Mouse (Mus musculus) lung, embryonic 16.5 days (tissue): ENCODE results near the gene Egr4. TPM values are rescaled to one million over a fixed set of nuclear protein-coding genes. Genes with fewer than 3 reads are reported as not detected.

Experiments used
- ATAC-seq: fragments of 200-750 bp; cut with Nextera tagmentation; 2 replicates; pipeline ENCODE4 v1.8.0; 2017; ENCODE audit warnings: low read depth, mild to moderate bottlenecking, moderate library complexity
- H3K27ac ChIP-seq: fragments of 300-500 bp; sonication (generic); 2 replicates; pipeline ENCODE4 v1.5.1; 2014; ENCODE audit warnings: mild to moderate bottlenecking, control low read depth, low read length
- H3K27me3 ChIP-seq: fragments of 300-500 bp; sonication (generic); 2 replicates; pipeline ENCODE4 v1.6.1; 2014; ENCODE audit warnings: low read depth, low read length, mixed read lengths; ENCODE audit not compliant: control insufficient read depth, insufficient read depth
- H3K36me3 ChIP-seq: fragments of 300-500 bp; sonication (generic); 2 replicates; pipeline ENCODE4 v1.6.1; 2014; ENCODE audit warnings: low read length; ENCODE audit not compliant: control insufficient read depth, insufficient read depth
- H3K4me1 ChIP-seq: fragments of 300-500 bp; sonication (generic); replicated peaks from 2 replicates; pipeline ENCODE4 v1.6.1; 2014; ENCODE audit warnings: low read length, mixed read lengths; ENCODE audit not compliant: control insufficient read depth, insufficient read depth
- H3K4me2 ChIP-seq: fragments of 300-500 bp; sonication (generic); 2 replicates; pipeline ENCODE4 v1.6.1; 2014; ENCODE audit warnings: low read depth, low read length, control low read depth
- H3K4me3 ChIP-seq: fragments of 300-500 bp; sonication (generic); 2 replicates; pipeline ENCODE4 v1.5.1; 2014; ENCODE audit warnings: mild to moderate bottlenecking, low read length, control low read depth
- H3K9ac ChIP-seq: fragments of 300-500 bp; sonication (generic); 2 replicates; pipeline ENCODE4 v1.6.1; 2014; ENCODE audit warnings: low read length, control low read depth
- H3K9me3 ChIP-seq: fragments of 300-500 bp; sonication (generic); 2 replicates; pipeline ENCODE4 v1.6.1; 2016; ENCODE audit warnings: low read length; ENCODE audit not compliant: control insufficient read depth
- polyA plus RNA-seq: library from polyadenylated mRNA; unstranded; fragments of >200 nt; fragmentation: Nextera tagmentation; extraction: Ambion mirVana; gene quantifications from 2 replicates; pipeline ENCODE4 v1.2.1, GENCODE M21; 2015

The Egr4 gene
- polyA plus RNA-seq, 1 experiment from 2014 or later, result not detected

- ATAC-seq, result no peak
- Histone ChIP-seq H3K27ac (no peak overlapping the region), H3K9me3 (no peaks in the 10 kb centered on the region), H3K27me3 (no peaks in the 10 kb centered on the region), H3K4me1 (no peaks in the 10 kb centered on the region), H3K9ac (no peak overlapping the region), H3K4me2 (no peak overlapping the region), H3K4me3 (no peak overlapping the region), H3K36me3 (peaks cover 75% of the 10 kb centered on the region)
Observed at GRCm38 (mm10) chr6:85465381-85465780, 48.0 kb downstream of the Egr4 start.

Other genes with a start within 250 kb of the Egr4 start
- gene Sfxn5, start 180.2 kb downstream of the Egr4 start, polyA plus RNA-seq, result 7.0 and 7.8 TPM in 2 replicates
- 12.0 and 12.2 TPM in 2 replicates for gene Rab11fip5, start 139.0 kb downstream of the Egr4 start, polyA plus RNA-seq
- 0.80 and 0.94 TPM in 2 replicates for gene Noto, start 89.7 kb downstream of the Egr4 start, polyA plus RNA-seq
- 53.4 and 55.2 TPM in 2 replicates for gene Smyd5, start 81.6 kb downstream of the Egr4 start, polyA plus RNA-seq
- 446 and 448 TPM in 2 replicates for gene Cct7, start 62.1 kb downstream of the Egr4 start, polyA plus RNA-seq
- 47.4 and 48.2 TPM in 2 replicates for gene Pradc1, start 61.6 kb downstream of the Egr4 start, polyA plus RNA-seq
- 0.08 and 0.11 TPM in 2 replicates for gene Fbxo41, start 10.6 kb downstream of the Egr4 start, polyA plus RNA-seq
- 5.1 TPM in 2 replicates for gene Alms1, start 73.9 kb upstream of the Egr4 start, polyA plus RNA-seq
- gene Nat8f7, start 199.6 kb upstream of the Egr4 start, polyA plus RNA-seq, result not detected in 2 replicates